Mouse (Mus musculus) MEL (cell line): ENCODE results near the gene Trp53rkb. TPM values are rescaled to one million over a fixed set of nuclear protein-coding genes. Genes with fewer than 3 reads are reported as not detected.

Source experiments
- DNase-seq: peaks from one replicate; pipeline ENCODE4 v3.0.0; 2011; ENCODE audit warnings: low read depth, low spot score
- H3K27ac ChIP-seq: 2 replicates; pipeline ENCODE4 v1.5.1; 2012; ENCODE audit warnings: low read depth, mild to moderate bottlenecking, control low read depth, low read length, moderate library complexity; ENCODE audit not compliant: control insufficient read depth
- H3K27me3 ChIP-seq, 2 experiments: fragments of 150-350 bp in 1 of 2; sonication (generic) in 1 of 2; 2 replicates each; pipeline ENCODE4 v1.6.1; 2012; ENCODE audit warnings: low read length in 2 of 2, mild to moderate bottlenecking in 2 of 2, improper control_type of control experiment in 1 of 2, moderate library complexity in 1 of 2; ENCODE audit not compliant: insufficient read depth in 2 of 2, control insufficient read depth in 1 of 2
- H3K36me3 ChIP-seq, 2 experiments: 2 replicates each; pipeline ENCODE4 v1.6.1; 2012 to 2014; ENCODE audit warnings: low read length in 2 of 2, improper control_type of control experiment in 1 of 2, inconsistent platforms in 1 of 2, mild to moderate bottlenecking in 1 of 2; ENCODE audit not compliant: insufficient read depth in 2 of 2, control insufficient read depth in 1 of 2
- H3K4me1 ChIP-seq, 2 experiments: fragments of 150-350 bp in 1 of 2; sonication (generic) in 1 of 2; 2 replicates each; pipeline ENCODE4 v1.6.1; 2012; ENCODE audit warnings: low read length in 2 of 2, improper control_type of control experiment in 1 of 2, mild to moderate bottlenecking in 1 of 2; ENCODE audit not compliant: insufficient read depth in 2 of 2, control insufficient read depth in 1 of 2
- H3K4me3 ChIP-seq, 2 experiments: fragments of 150-350 bp in 1 of 2; sonication (generic) in 1 of 2; 2 replicates each; pipeline ENCODE4 v1.5.1; 2012; ENCODE audit warnings: low read depth in 2 of 2, low read length in 2 of 2, mild to moderate bottlenecking in 2 of 2, moderate library complexity in 2 of 2, control low read depth in 1 of 2, improper control_type of control experiment in 1 of 2; ENCODE audit not compliant: control insufficient read depth in 1 of 2, insufficient read depth in 1 of 2
- H3K79me2 ChIP-seq: 2 replicates; pipeline ENCODE4 v1.6.1; 2012; ENCODE audit warnings: mild to moderate bottlenecking, low read length, moderate library complexity; ENCODE audit not compliant: control insufficient read depth, poor library complexity, insufficient read depth
- H3K9ac ChIP-seq: 2 replicates; pipeline ENCODE4 v1.6.1; 2012; ENCODE audit warnings: low read depth, mild to moderate bottlenecking, control low read depth, low read length, moderate library complexity; ENCODE audit not compliant: control insufficient read depth, poor library complexity, severe bottlenecking
- H3K9me3 ChIP-seq: fragments of 150-350 bp; sonication (generic); replicated peaks from 2 replicates; pipeline ENCODE4 v1.6.1; 2012; ENCODE audit warnings: mild to moderate bottlenecking, low read length, improper control_type of control experiment, moderate library complexity; ENCODE audit not compliant: insufficient read depth
- BHLHE40 ChIP-seq: IDR thresholded peaks from 2 replicates; pipeline ENCODE4 v1.6.1; 2012; ENCODE audit warnings: low read depth, mild to moderate bottlenecking, inconsistent platforms, low read length, improper control_type of control experiment, borderline replicate concordance
- CHD1 ChIP-seq: IDR thresholded peaks from 2 replicates; pipeline ENCODE4 v1.6.1; 2012; ENCODE audit warnings: low read depth, mild to moderate bottlenecking, inconsistent platforms, low read length, improper control_type of control experiment
- CTCF ChIP-seq, 3 experiments: IDR thresholded peaks in 2 of 3; conservative IDR thresholded peaks in 1 of 3; 2 replicates each; pipeline ENCODE4 v1.5.1; 2011 to 2012; ENCODE audit warnings: low read length in 3 of 3, low read depth in 2 of 3, mild to moderate bottlenecking in 2 of 3, improper control_type of control experiment in 1 of 3, inconsistent platforms in 1 of 3, mixed read lengths in 1 of 3, moderate library complexity in 1 of 3; ENCODE audit not compliant: control insufficient read depth in 1 of 3, insufficient read depth in 1 of 3, poor library complexity in 1 of 3, severe bottlenecking in 1 of 3
- E2F4 ChIP-seq: IDR thresholded peaks from 2 replicates; pipeline ENCODE4 v1.6.1; 2011; ENCODE audit warnings: low read depth, low read length, improper control_type of control experiment, borderline replicate concordance
- ELF1 ChIP-seq: IDR thresholded peaks from 2 replicates; pipeline ENCODE4 v1.6.1; 2014; ENCODE audit warnings: low read depth, mild to moderate bottlenecking, inconsistent platforms, low read length, improper control_type of control experiment, moderate library complexity
- ETS1 ChIP-seq: IDR thresholded peaks from 2 replicates; pipeline ENCODE4 v1.6.1; 2012; ENCODE audit warnings: low read depth, mild to moderate bottlenecking, inconsistent platforms, low read length, improper control_type of control experiment, moderate library complexity
- GATA1 ChIP-seq: IDR thresholded peaks from 2 replicates; pipeline ENCODE4 v1.6.1; 2011; ENCODE audit warnings: low read depth, low read length, improper control_type of control experiment
- JUND ChIP-seq: IDR thresholded peaks from 2 replicates; pipeline ENCODE4 v1.6.1; 2011; ENCODE audit warnings: low read depth, mild to moderate bottlenecking, improper control_type of control experiment, low read length
- KAT2A ChIP-seq: conservative IDR thresholded peaks from 2 replicates; pipeline ENCODE4 v1.6.1; 2012; ENCODE audit warnings: low read depth, low read length, improper control_type of control experiment, inconsistent platforms
- MAZ ChIP-seq: IDR thresholded peaks from 2 replicates; pipeline ENCODE4 v1.6.1; 2012; ENCODE audit warnings: low read depth, mild to moderate bottlenecking, inconsistent platforms, low read length, improper control_type of control experiment
- MEF2A ChIP-seq: IDR thresholded peaks from 2 replicates; pipeline ENCODE4 v1.6.1; 2014; ENCODE audit warnings: low read depth, mild to moderate bottlenecking, inconsistent platforms, low read length, improper control_type of control experiment; ENCODE audit not compliant: poor library complexity, insufficient replicate concordance, severe bottlenecking; ENCODE audit errors: extremely low read depth
- MYB ChIP-seq: IDR thresholded peaks from 2 replicates; pipeline ENCODE4 v1.6.1; 2011; ENCODE audit warnings: mild to moderate bottlenecking, low read depth, low read length, improper control_type of control experiment
- NRF1 ChIP-seq: IDR thresholded peaks from 2 replicates; pipeline ENCODE4 v1.6.1; 2014; ENCODE audit warnings: low read depth, mild to moderate bottlenecking, inconsistent platforms, low read length, improper control_type of control experiment, moderate library complexity; ENCODE audit not compliant: poor library complexity, insufficient read depth, severe bottlenecking
- POLR2A ChIP-seq, 2 experiments: IDR thresholded peaks; 2 replicates each; pipeline ENCODE4 v1.6.1; 2011 to 2012; ENCODE audit warnings: low read length in 2 of 2, mild to moderate bottlenecking in 2 of 2, control low read depth in 1 of 2, improper control_type of control experiment in 1 of 2, low read depth in 1 of 2, moderate library complexity in 1 of 2; ENCODE audit not compliant: control insufficient read depth in 1 of 2, insufficient read depth in 1 of 2, poor library complexity in 1 of 2
- RAD21 ChIP-seq: IDR thresholded peaks from 2 replicates; pipeline ENCODE4 v1.6.1; 2011; ENCODE audit warnings: mild to moderate bottlenecking, low read depth, low read length, improper control_type of control experiment
- RCOR1 ChIP-seq: IDR thresholded peaks from 2 replicates; pipeline ENCODE4 v1.6.1; 2012; ENCODE audit warnings: low read depth, mild to moderate bottlenecking, inconsistent platforms, low read length, improper control_type of control experiment
- TAL1 ChIP-seq: IDR thresholded peaks from 2 replicates; pipeline ENCODE4 v1.6.1; 2012; ENCODE audit warnings: mild to moderate bottlenecking, inconsistent platforms, low read length, moderate library complexity, mixed read lengths
- TCF12 ChIP-seq: IDR thresholded peaks from 2 replicates; pipeline ENCODE4 v1.6.1; 2014; ENCODE audit warnings: low read depth, mild to moderate bottlenecking, inconsistent platforms, low read length, improper control_type of control experiment, moderate library complexity
- USF2 ChIP-seq, 2 experiments: IDR thresholded peaks; 2 replicates each; pipeline ENCODE4 v1.6.1; 2011 to 2012; ENCODE audit warnings: improper control_type of control experiment in 2 of 2, low read length in 2 of 2, borderline replicate concordance in 1 of 2, inconsistent platforms in 1 of 2, low read depth in 1 of 2, mild to moderate bottlenecking in 1 of 2; ENCODE audit not compliant: insufficient read depth in 1 of 2
- ZC3H11A ChIP-seq: IDR thresholded peaks from 2 replicates; pipeline ENCODE4 v1.6.1; 2012; ENCODE audit warnings: low read depth, mild to moderate bottlenecking, inconsistent platforms, low read length, improper control_type of control experiment
- ZKSCAN1 ChIP-seq: IDR thresholded peaks from 2 replicates; pipeline ENCODE4 v1.6.1; 2012; ENCODE audit warnings: low read depth, mild to moderate bottlenecking, inconsistent platforms, low read length, improper control_type of control experiment, moderate library complexity
- polyA plus RNA-seq, 2 experiments: library from polyadenylated mRNA; stranded (reverse) in 1 of 2; unstranded in 1 of 2; fragments of >175 nt in 1 of 2; fragments of >200 nt in 1 of 2; gene quantifications; 2 replicates each; pipeline versions ENCODE4 v1.2.1 to v1.2.4; 2012; ENCODE audit warnings: low replicate concordance in 2 of 2, low read depth in 1 of 2; ENCODE audit not compliant: insufficient read length in 2 of 2, insufficient read depth in 1 of 2, missing spikeins in 1 of 2
- total RNA-seq: library from RNA; depleted of rRNA; stranded (reverse); fragments of 300-350 nt; gene quantifications from 2 replicates; pipeline ENCODE4 v1.2.3, GENCODE M21; 2012; rRNA removed

Gene Trp53rkb
- total RNA-seq: 7.6 and 8.9 TPM in 2 replicates
- 1 to 10 TPM in 1 of 2 experiments, not detected in 1; 6.8 TPM for polyA plus RNA-seq

- H3K9ac ChIP-seq: peak within 1 kb of the TSS; percentile 77
- H3K4me3 ChIP-seq: peak within 1 kb of the TSS; percentile 70
- DNase-seq: no peak
- no peaks in the 10 kb centered on the region for H3K9me3 ChIP-seq
- TF ChIP-seq E2F4 (no peak), CHD1 (no peak), TCF12 (no peak), POLR2A (IDR thresholded peaks at IDR 0.05; ENCODE audit: control insufficient read depth in 1 of 2, insufficient read depth in 1 of 2, low read depth in 1 of 2, low read length in 2 of 2, poor library complexity in 1 of 2) (no peak), RAD21 (no peak), GATA1 (no peak), KAT2A (no peak), JUND (no peak), ETS1 (no peak), MAZ (no peak), MEF2A (no peak), CTCF (IDR thresholded peaks at IDR 0.05 in 2 of 3, conservative IDR thresholded peaks at IDR 0.05 in 1 of 3; ENCODE audit: control insufficient read depth in 1 of 3, insufficient read depth in 1 of 3, low read depth in 2 of 3, low read length in 3 of 3, poor library complexity in 1 of 3, severe bottlenecking in 1 of 3) (no peak), TAL1 (no peak), ZC3H11A (no peak), NRF1 (no peak), ELF1 (no peak), MYB (no peak), ZKSCAN1 (no peak), USF2 (IDR thresholded peaks at IDR 0.05; ENCODE audit: borderline replicate concordance in 1 of 2, insufficient read depth in 1 of 2, low read depth in 1 of 2, low read length in 2 of 2) (no peak), RCOR1 (no peak)
- peaks cover 0 to 3% of the 10 kb centered on the region in 2 experiments; a peak in 1 of 4 replicates for H3K36me3 ChIP-seq
- peaks cover 17% of the 10 kb centered on the region for H3K79me2 ChIP-seq
- H3K27me3 ChIP-seq: no peaks in the 10 kb centered on the region
- H3K27ac ChIP-seq: peak within 1 kb of the TSS; percentile 71
- peaks cover 0 to 15% of the 10 kb centered on the region in 2 experiments; a peak in 3 of 4 replicates for H3K4me1 ChIP-seq
These were observed at the start of gene Trp53rkb for GRCm38 (mm10) chr2:166792355-166792754. Trp53rkb (plus strand) TSS chr2:166792531.

- peaks cover 0 to 4% of the 10 kb centered on the region in 2 experiments; a peak in 1 of 4 replicates for H3K36me3 ChIP-seq
- H3K27ac ChIP-seq: no peak overlapping the region
- H3K27me3 ChIP-seq: no peaks in the 10 kb centered on the region
- no peak overlapping the region for H3K9ac ChIP-seq
- H3K4me1 ChIP-seq: peaks cover 6 to 14% of the 10 kb centered on the region in 2 experiments
- H3K9me3 ChIP-seq: no peaks in the 10 kb centered on the region
- TF ChIP-seq E2F4 (no peak), RAD21 (no peak), BHLHE40 (no peak), RCOR1 (no peak)
- H3K4me3 ChIP-seq: no peak overlapping the region
- DNase-seq: no peak
- H3K79me2 ChIP-seq: no peaks in the 10 kb centered on the region
These were observed 48.8 kb upstream of the Trp53rkb start for GRCm38 (mm10) chr2:166743504-166743903.
